Mouse (Mus musculus) thymus, postnatal 4 days (tissue): ENCODE results near the gene Tpm3.

Experiments
- DNase-seq: peaks from one replicate; pipeline ENCODE4 v3.0.0; 2021

Tpm3 gene

DNA sequence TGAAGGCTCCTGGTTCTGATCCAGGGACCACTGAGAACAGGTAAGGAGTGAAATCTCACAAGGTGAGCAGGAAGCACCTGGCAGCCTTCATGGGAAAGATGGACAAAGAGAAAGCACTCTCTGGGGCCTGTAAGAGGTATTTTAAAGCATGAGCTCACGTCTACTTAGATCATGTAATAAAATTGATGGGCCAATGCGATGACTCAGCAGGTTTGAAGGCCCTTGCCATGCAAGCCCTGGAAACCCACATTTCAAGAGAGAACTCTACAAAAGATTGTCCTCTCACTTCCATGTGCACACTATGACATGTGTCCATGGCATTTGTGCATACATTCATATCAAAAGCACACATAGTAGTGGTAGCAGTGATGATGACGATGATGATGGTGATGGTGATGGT, 67.5 kb downstream of the Tpm3 start:
- no peak for DNase-seq

- DNase-seq, result no peak
Observed at GRCm38 (mm10) chr3:90145461-90145860, 73.0 kb downstream of the Tpm3 start.

GRCm38 (mm10) chr3:90146651-90147050, 74.2 kb downstream of the Tpm3 start:
- no peak for DNase-seq
